ENCODE assay signal across 26 mouse cellular contexts in genomic region chr3:94665060-94665802, GRCm38 (mm10). TPM values are rescaled to one million over a fixed set of nuclear protein-coding genes. Genes with fewer than 3 reads are reported as not detected.
DNase-seq lines count a peak whose midpoint lies in the region; ATAC-seq and TF ChIP-seq lines count a peak whose summit lies in the region.
"Not testable (repeated sequence)": the region's sequence is repeated elsewhere in the genome, so short reads cannot be mapped to it uniquely, and the experiment has no call there.
"Had no signal": no experiment of that assay in that cellular context is flagged by ENCODE, and none has a peak within 500 bp of the region (broad histone marks: within the 10 kb centered on the region; RNA-seq: fewer than 3 reads in every experiment).

No protein-coding gene starts in this region.

- not testable (repeated sequence) for DNase-seq in MEL (ENCODE audit: low read depth, low spot score); hindbrain, postnatal 0 days (ENCODE audit: low spot score); stomach, postnatal 0 days (ENCODE audit: low spot score)
- DNase-seq in heart, adult 11 months, result peak; percentile 72
- peak; percentile 53 for DNase-seq in liver, embryonic 13.5 days

- not testable (repeated sequence) for TF ChIP-seq RAD21 in MEL (IDR thresholded peaks at IDR 0.05; ENCODE audit: low read depth, low read length)

- not testable (repeated sequence) for TF ChIP-seq POLR2A in MEL (IDR thresholded peaks at IDR 0.05; ENCODE audit: control insufficient read depth in 1 of 2, insufficient read depth in 1 of 2, low read depth in 1 of 2, low read length in 2 of 2, poor library complexity in 1 of 2)

- TF ChIP-seq EP300 in MEL (IDR thresholded peaks at IDR 0.05; ENCODE audit: low read depth in 1 of 2, low read length in 2 of 2); stomach, postnatal 0 days (optimal IDR thresholded peaks at IDR 0.05): not testable (repeated sequence)

- WGBS in hindbrain, postnatal 0 days, result 87% methylated on average over 3 of the region's 5 CpGs
- 52% methylated on average over 5 of the region's 5 CpGs for WGBS in kidney, embryonic 15.5 days
- WGBS in liver, embryonic 13.5 days (ENCODE audit: insufficient replicate concordance), result 22% methylated on average over 4 of the region's 5 CpGs
- 80% methylated on average over 3 of the region's 5 CpGs for WGBS in lung, embryonic 16.5 days
- WGBS in stomach, postnatal 0 days, result 79% methylated on average over 3 of the region's 5 CpGs

- H3K9ac ChIP-seq in MEL (ENCODE audit: control insufficient read depth, low read depth, low read length, poor library complexity, severe bottlenecking); hindbrain, postnatal 0 days (replicated peaks; ENCODE audit: low read length); kidney, embryonic 15.5 days; lung, embryonic 16.5 days (ENCODE audit: low read length); stomach, postnatal 0 days (ENCODE audit: low read length): not testable (repeated sequence)
- peak overlapping the region; percentile 56; the same call in 1 of the 2 replicates for H3K9ac ChIP-seq in liver, embryonic 13.5 days

- peak; percentile 65 for ATAC-seq in erythroblast, adult 5-6 weeks (replicated peaks; ENCODE audit: low FRiP score, poor library complexity, severe bottlenecking)
- ATAC-seq in hindbrain, postnatal 0 days; stomach, postnatal 0 days (ENCODE audit: low FRiP score, low TSS enrichment): not testable (repeated sequence)
- ATAC-seq in kidney, embryonic 15.5 days (replicated peaks; ENCODE audit: low FRiP score), result peak; percentile 45; the same call in 1 of the 2 replicates
- peak; percentile 83 for ATAC-seq in liver, embryonic 13.5 days (ENCODE audit: low read depth)
- peak; percentile 38; the same call in 1 of the 2 replicates for ATAC-seq in lung, embryonic 16.5 days (ENCODE audit: low read depth)

- not testable (repeated sequence) for H3K27ac ChIP-seq in MEL (ENCODE audit: control insufficient read depth, low read depth, low read length); hindbrain, postnatal 0 days; kidney, embryonic 15.5 days; lung, embryonic 16.5 days (ENCODE audit: low read length); stomach, postnatal 0 days (replicated peaks)
- H3K27ac ChIP-seq in liver, embryonic 13.5 days, result peak overlapping the region; percentile 90

- H3K27me3 ChIP-seq in MEL (ENCODE audit: control insufficient read depth in 1 of 2, insufficient read depth in 2 of 2, low read length in 2 of 2); hindbrain, postnatal 0 days (ENCODE audit: insufficient read depth, low read length); kidney, embryonic 15.5 days; liver, embryonic 13.5 days; lung, embryonic 16.5 days (ENCODE audit: control insufficient read depth, insufficient read depth, low read depth, low read length); stomach, postnatal 0 days (ENCODE audit: control insufficient read depth, insufficient read depth, low read length): not testable (repeated sequence)

- not testable (repeated sequence) for H3K4me3 ChIP-seq in MEL (ENCODE audit: control insufficient read depth in 1 of 2, insufficient read depth in 1 of 2, low read depth in 2 of 2, low read length in 2 of 2); hindbrain, postnatal 0 days (ENCODE audit: low read length); kidney, embryonic 15.5 days (replicated peaks); lung, embryonic 16.5 days (ENCODE audit: low read length); stomach, postnatal 0 days (ENCODE audit: low read depth, low read length)
- H3K4me3 ChIP-seq in liver, embryonic 13.5 days (replicated peaks), result peak overlapping the region; percentile 42

- not testable (repeated sequence) for H3K9me3 ChIP-seq in MEL (replicated peaks; ENCODE audit: insufficient read depth, low read length); hindbrain, postnatal 0 days (ENCODE audit: low read length); kidney, embryonic 15.5 days (replicated peaks); liver, embryonic 13.5 days (replicated peaks); lung, embryonic 16.5 days (ENCODE audit: control insufficient read depth, low read length); stomach, postnatal 0 days (ENCODE audit: control insufficient read depth, low read length)

- not testable (repeated sequence) for H3K4me2 ChIP-seq in hindbrain, postnatal 0 days (ENCODE audit: low read depth, low read length); kidney, embryonic 15.5 days; lung, embryonic 16.5 days (ENCODE audit: low read depth, low read length); stomach, postnatal 0 days (replicated peaks; ENCODE audit: low read depth)
- peak overlapping the region; percentile 62 for H3K4me2 ChIP-seq in liver, embryonic 13.5 days

- peak in 2 of 3 experiments; percentile 21 to 30; a peak in 3 of 6 replicates for TF ChIP-seq CTCF in MEL (IDR thresholded peaks at IDR 0.05 in 2 of 3, conservative IDR thresholded peaks at IDR 0.05 in 1 of 3; ENCODE audit: control insufficient read depth in 1 of 3, insufficient read depth in 1 of 3, low read depth in 2 of 3, low read length in 3 of 3, poor library complexity in 1 of 3, severe bottlenecking in 1 of 3)
- peak; percentile 14; the same call in 1 of the 2 replicates for TF ChIP-seq CTCF in hindbrain, postnatal 0 days (IDR thresholded peaks at IDR 0.05; ENCODE audit: low read depth)
- TF ChIP-seq CTCF in stomach, postnatal 0 days (IDR thresholded peaks at IDR 0.05; ENCODE audit: low read depth), result peak; percentile 43

- H3K4me1 ChIP-seq in MEL (ENCODE audit: control insufficient read depth in 1 of 2, insufficient read depth in 2 of 2, low read length in 2 of 2), result peaks cover 6 to 10% of the 10 kb centered on the region in 2 experiments
- H3K4me1 ChIP-seq in hindbrain, postnatal 0 days (ENCODE audit: insufficient read depth, low read length); kidney, embryonic 15.5 days; lung, embryonic 16.5 days (replicated peaks; ENCODE audit: control insufficient read depth, insufficient read depth, low read length); stomach, postnatal 0 days (replicated peaks; ENCODE audit: control insufficient read depth, insufficient read depth): not testable (repeated sequence)
- H3K4me1 ChIP-seq in liver, embryonic 13.5 days (replicated peaks), result peaks cover 36% of the 10 kb centered on the region

- H3K79me2 ChIP-seq in MEL (ENCODE audit: control insufficient read depth, insufficient read depth, low read length, poor library complexity), result not testable (repeated sequence)

- peaks cover 0 to 11% of the 10 kb centered on the region in 2 experiments; a peak in 2 of 4 replicates for H3K36me3 ChIP-seq in MEL (ENCODE audit: control insufficient read depth in 1 of 2, insufficient read depth in 2 of 2, low read length in 2 of 2)
- not testable (repeated sequence) for H3K36me3 ChIP-seq in hindbrain, postnatal 0 days (ENCODE audit: insufficient read depth, low read length); kidney, embryonic 15.5 days; liver, embryonic 13.5 days; lung, embryonic 16.5 days (ENCODE audit: control insufficient read depth, insufficient read depth, low read length); stomach, postnatal 0 days (ENCODE audit: control insufficient read depth, insufficient read depth, low read length)

RNA-seq across cellular contexts. Expression of gene Tuft1, which starts 6.6 kb away (rescaled TPM):
- 4.8 and 6.6 TPM in 2 replicates for total RNA-seq in MEL (2012; rRNA removed)
- polyA plus RNA-seq in MEL (2012; ENCODE audit: insufficient read depth in 1 of 2, insufficient read length in 2 of 2, low read depth in 1 of 2, low replicate concordance in 2 of 2, missing spikeins in 1 of 2), result 10 to 100 TPM in 1 of 2 experiments, not detected in 1; 13.5 TPM
- 0.77 and 2.5 TPM in 2 replicates for total RNA-seq in erythroblast, adult 5-6 weeks (2015; ENCODE audit: low replicate concordance)
- 4.5 and 10.5 TPM in 2 replicates for total RNA-seq in erythroblast, adult 5-6 weeks (2017; ENCODE audit: low replicate concordance)
- total RNA-seq in hindbrain, postnatal 0 days (2014; rRNA removed), result 8.4 and 14.7 TPM in 2 replicates
- polyA plus RNA-seq in hindbrain, postnatal 0 days (2015; fragmentation: Nextera tagmentation; extraction: Ambion mirVana), result 6.8 and 7.6 TPM in 2 replicates
- polyA plus RNA-seq in kidney, embryonic 15.5 days (2015; fragmentation: Nextera tagmentation; extraction: Ambion mirVana), result 6.7 and 7.1 TPM in 2 replicates
- polyA plus RNA-seq in liver, embryonic 13.5 days (2015; fragmentation: Nextera tagmentation; extraction: Ambion mirVana), result 4.7 and 5.3 TPM in 2 replicates
- polyA plus RNA-seq in lung, embryonic 16.5 days (2015; fragmentation: Nextera tagmentation; extraction: Ambion mirVana), result 10.9 and 11.9 TPM in 2 replicates
- polyA plus RNA-seq in stomach, postnatal 0 days (2015; fragmentation: Nextera tagmentation; extraction: Ambion mirVana), result 39.7 and 43.4 TPM in 2 replicates

RNA-seq across cellular contexts. Expression of gene Gm10972, which starts 22.3 kb away (rescaled TPM):
- not detected in 2 replicates for total RNA-seq in MEL (2012; rRNA removed)
- polyA plus RNA-seq in MEL (2012; ENCODE audit: insufficient read depth in 1 of 2, insufficient read length in 2 of 2, low read depth in 1 of 2, low replicate concordance in 2 of 2, missing spikeins in 1 of 2), result not detected
- not detected in 2 replicates for total RNA-seq in erythroblast, adult 5-6 weeks (2015; ENCODE audit: low replicate concordance)
- total RNA-seq in erythroblast, adult 5-6 weeks (2017; ENCODE audit: low replicate concordance), result not detected in 2 replicates
- not detected in 2 replicates for total RNA-seq in hindbrain, postnatal 0 days (2014; rRNA removed)
- not detected in 2 replicates for polyA plus RNA-seq in hindbrain, postnatal 0 days (2015; fragmentation: Nextera tagmentation; extraction: Ambion mirVana)
- not detected in 2 replicates for polyA plus RNA-seq in kidney, embryonic 15.5 days (2015; fragmentation: Nextera tagmentation; extraction: Ambion mirVana)
- polyA plus RNA-seq in liver, embryonic 13.5 days (2015; fragmentation: Nextera tagmentation; extraction: Ambion mirVana), result not detected in 2 replicates
- not detected in 2 replicates for polyA plus RNA-seq in lung, embryonic 16.5 days (2015; fragmentation: Nextera tagmentation; extraction: Ambion mirVana)
- polyA plus RNA-seq in stomach, postnatal 0 days (2015; fragmentation: Nextera tagmentation; extraction: Ambion mirVana), result not detected in 2 replicates
- total RNA-seq: adrenal gland, adult 18-20 months; adrenal gland, postnatal 36 days; gastrocnemius, postnatal 10 days; heart, adult 18-20 months; hematopoietic stem cell, adult 5-6 weeks; layer of hippocampus, adult 18-20 months; layer of hippocampus, postnatal 25 days; left cerebral cortex, postnatal 10 days; liver, adult 2 months had no signal
- polyA plus RNA-seq: embryonic facial prominence, embryonic 11.5 days; forebrain, embryonic 14.5 days; heart, postnatal 0 days; hindbrain, embryonic 15.5 days; limb, embryonic 11.5 days; liver, adult 2 months; midbrain, embryonic 14.5 days; neural tube, embryonic 11.5 days; testis, adult 2 months; urinary bladder, adult 2 months had no signal

RNA-seq across cellular contexts. Expression of gene Selenbp2, which starts 28.1 kb away (rescaled TPM):
- total RNA-seq in MEL (2012; rRNA removed), result 35.7 and 60.7 TPM in 2 replicates
- polyA plus RNA-seq in MEL (2012; ENCODE audit: insufficient read depth in 1 of 2, insufficient read length in 2 of 2, low read depth in 1 of 2, low replicate concordance in 2 of 2, missing spikeins in 1 of 2), result 10 to 100 TPM in 1 of 2 experiments, not detected in 1; 67.0 TPM
- total RNA-seq in erythroblast, adult 5-6 weeks (2015; ENCODE audit: low replicate concordance), result not detected in 2 replicates
- 0.43 and 4.3 TPM in 2 replicates for total RNA-seq in erythroblast, adult 5-6 weeks (2017; ENCODE audit: low replicate concordance)
- total RNA-seq in hindbrain, postnatal 0 days (2014; rRNA removed), result 1.8 TPM in 1 of 2 replicates, not detected in the other
- polyA plus RNA-seq in hindbrain, postnatal 0 days (2015; fragmentation: Nextera tagmentation; extraction: Ambion mirVana), result 0.62 and 0.79 TPM in 2 replicates
- polyA plus RNA-seq in kidney, embryonic 15.5 days (2015; fragmentation: Nextera tagmentation; extraction: Ambion mirVana), result 2.7 and 3.2 TPM in 2 replicates
- 6.7 and 8.5 TPM in 2 replicates for polyA plus RNA-seq in liver, embryonic 13.5 days (2015; fragmentation: Nextera tagmentation; extraction: Ambion mirVana)
- polyA plus RNA-seq in lung, embryonic 16.5 days (2015; fragmentation: Nextera tagmentation; extraction: Ambion mirVana), result 8.9 and 13.3 TPM in 2 replicates
- polyA plus RNA-seq in stomach, postnatal 0 days (2015; fragmentation: Nextera tagmentation; extraction: Ambion mirVana), result 37.3 and 42.0 TPM in 2 replicates
- total RNA-seq: hematopoietic stem cell, adult 5-6 weeks had no signal
- polyA plus RNA-seq: embryonic facial prominence, embryonic 11.5 days; forebrain, embryonic 14.5 days; midbrain, embryonic 14.5 days; neural tube, embryonic 11.5 days; testis, adult 2 months had no signal
